In the genomic region with DNA sequence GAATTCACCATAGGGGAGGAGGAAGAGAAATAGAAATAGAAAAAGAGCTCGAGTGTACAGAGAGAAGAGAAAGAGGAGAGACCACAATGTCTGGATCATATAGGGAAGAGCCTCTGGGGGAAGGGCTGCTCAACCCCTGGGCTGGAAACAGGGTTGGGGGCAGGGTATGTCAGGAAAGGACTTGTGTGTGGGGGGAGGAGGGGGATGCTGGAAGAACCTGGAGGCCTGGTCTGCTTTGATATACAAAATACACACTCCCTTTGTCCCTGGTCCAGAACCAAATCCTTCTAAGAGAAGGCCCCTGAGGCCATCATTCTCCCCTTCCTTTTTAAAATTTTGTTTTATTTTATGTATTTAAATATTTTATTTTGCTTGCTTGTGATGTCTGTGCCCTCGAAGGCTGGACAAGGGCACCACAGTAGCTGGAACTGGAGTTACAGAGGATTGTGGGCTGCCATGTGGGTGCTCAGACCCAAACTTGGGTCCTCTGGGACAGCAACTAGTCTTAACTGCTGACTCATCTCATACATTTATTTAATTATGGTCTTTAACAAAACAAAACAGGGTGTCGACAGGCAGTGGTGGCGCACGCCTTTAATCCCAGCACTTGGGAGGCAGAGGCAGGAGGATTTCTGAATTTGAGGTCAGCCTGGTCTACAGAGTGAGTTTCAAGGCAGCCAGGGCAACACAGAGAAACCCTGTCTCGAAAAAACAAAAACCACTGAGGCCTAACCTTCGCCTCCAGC, we compare ENCODE assay signal across 1 mouse cellular context.
TF ChIP-seq lines count a peak whose summit lies in the region.

No protein-coding gene starts in this region.

TF ChIP-seq in CH12.LX, 34 proteins besides CTCF, POLR2A, EP300 and RAD21:
- TF ChIP-seq MEF2A (IDR thresholded peaks at IDR 0.05; ENCODE audit: borderline replicate concordance, low read depth, low read length) (no peak), MAFK (IDR thresholded peaks at IDR 0.05; ENCODE audit: insufficient replicate concordance, low read length) (peak; percentile 66), IRF4 (IDR thresholded peaks at IDR 0.05; ENCODE audit: low read depth, low read length) (0 out of 2 replicates have a peak, but pooled peaks have one; percentile 9)
